Mouse (Mus musculus): ENCODE measurements around the gene Trpc4.

GRCm38 (mm10) chr3:54274651-54275050 is 118.8 kb downstream of the Trpc4 start:
- no peak for TF ChIP-seq CTCF (IDR thresholded peaks at IDR 0.05; ENCODE audit: extremely low read depth, insufficient read depth, low read length)
- no peak for TF ChIP-seq POLR2A (IDR thresholded peaks at IDR 0.05; ENCODE audit: extremely low read depth, insufficient read depth, low read length)
